Mouse (Mus musculus) brain, embryonic 14.5 days (tissue): ENCODE measurements around the gene Entpd2.

Experiments used
- CTCF ChIP-seq: fragments of 200-500 bp; IDR thresholded peaks from 2 replicates; pipeline ENCODE4 v1.5.1; 2012; ENCODE audit warnings: inconsistent platforms, mild to moderate bottlenecking, moderate library complexity, borderline replicate concordance; ENCODE audit not compliant: insufficient read depth, insufficient read length; ENCODE audit errors: extremely low read depth
- POLR2A ChIP-seq: fragments of 200-500 bp; IDR thresholded peaks from 2 replicates; pipeline ENCODE4 v1.6.1; 2012; ENCODE audit warnings: mild to moderate bottlenecking, inconsistent platforms, borderline replicate concordance; ENCODE audit not compliant: poor library complexity, insufficient read depth, insufficient read length, severe bottlenecking; ENCODE audit errors: extremely low read depth

DNA sequence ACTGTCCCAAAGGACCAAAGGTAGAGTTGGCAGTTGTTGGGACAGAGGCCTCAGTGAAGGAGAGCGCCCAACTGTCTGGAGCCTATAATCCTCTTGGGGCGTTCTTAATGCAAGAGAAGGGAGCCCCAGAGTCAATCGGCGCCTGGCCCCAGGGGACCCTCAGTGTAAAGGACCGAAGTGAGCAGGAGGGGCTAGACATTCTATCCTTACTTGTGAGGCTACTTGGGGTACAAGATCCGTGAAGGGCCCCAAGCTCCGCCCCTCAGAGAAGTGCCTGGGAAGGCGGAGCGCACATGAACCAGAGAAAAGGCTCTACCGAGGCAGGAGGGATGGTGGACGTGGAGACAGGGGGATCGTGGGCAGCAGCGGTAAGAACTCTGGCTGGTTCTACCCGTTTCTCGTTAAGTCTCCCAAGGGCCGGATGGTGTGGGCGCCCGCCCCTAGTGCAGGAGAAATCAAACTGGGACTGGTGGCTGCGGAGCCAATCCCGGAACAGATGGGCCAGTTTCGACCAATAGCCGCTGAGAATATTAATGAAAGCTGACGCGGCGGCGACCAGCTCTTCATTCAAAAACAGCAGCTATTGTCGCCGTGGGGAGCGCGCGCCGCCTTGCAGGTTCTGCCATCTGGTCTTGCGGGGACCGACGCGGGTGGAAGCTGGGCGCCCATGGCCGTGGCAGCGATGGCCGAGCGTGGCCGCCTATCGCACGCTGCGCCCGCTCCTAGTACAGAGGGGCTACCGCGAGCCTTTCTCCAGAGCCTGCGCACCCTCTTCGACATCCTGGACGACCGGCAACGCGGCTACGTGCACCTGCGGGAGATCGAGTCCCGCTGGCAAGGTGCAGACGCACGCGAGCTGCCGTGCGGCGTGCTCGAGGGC lies 23.7 kb upstream of the Entpd2 start, which contains the start of gene Sapcd2:
- no peak for TF ChIP-seq CTCF
- 0 out of 2 replicates have a peak, but pooled peaks have one; percentile 11 for TF ChIP-seq POLR2A
